Mouse (Mus musculus) spleen, adult 2 months (tissue): Measurements from ENCODE around the gene Sf3b3. TPM values are rescaled to one million over a fixed set of nuclear protein-coding genes. Genes with fewer than 3 reads are reported as not detected.

ENCODE experiments used
- DNase-seq, 2 experiments: peaks; one replicate each; pipeline versions ENCODE4 v3.0.0 to v3.0.0-alpha.2; 2012 to 2021; ENCODE audit warnings: low spot score in 2 of 2, low read depth in 1 of 2
- H3K27ac ChIP-seq: fragments of 200-500 bp; 2 replicates; pipeline ENCODE4 v1.5.1; 2012; ENCODE audit warnings: low read length, inconsistent platforms; ENCODE audit not compliant: insufficient read depth
- H3K27me3 ChIP-seq: fragments of 200-500 bp; 2 replicates; pipeline ENCODE4 v1.6.1; 2012; ENCODE audit warnings: mild to moderate bottlenecking, moderate library complexity, low read length, inconsistent platforms; ENCODE audit not compliant: control insufficient read depth, insufficient read depth
- H3K36me3 ChIP-seq: fragments of 200-500 bp; 2 replicates; pipeline ENCODE4 v1.6.1; 2012; ENCODE audit warnings: mild to moderate bottlenecking, low read length, inconsistent platforms; ENCODE audit not compliant: control insufficient read depth, insufficient read depth
- H3K4me1 ChIP-seq: fragments of 200-500 bp; 2 replicates; pipeline ENCODE4 v1.6.1; 2011; ENCODE audit warnings: inconsistent platforms; ENCODE audit not compliant: control insufficient read depth, insufficient read depth, insufficient read length
- H3K4me3 ChIP-seq: fragments of 200-500 bp; 2 replicates; pipeline ENCODE4 v1.5.1; 2011; ENCODE audit warnings: mild to moderate bottlenecking, inconsistent platforms; ENCODE audit not compliant: insufficient read depth, insufficient read length; ENCODE audit errors: extremely low read depth
- CTCF ChIP-seq: fragments of 200-500 bp; IDR thresholded peaks from 2 replicates; pipeline ENCODE4 v1.5.1; 2011; ENCODE audit warnings: mild to moderate bottlenecking, inconsistent platforms; ENCODE audit not compliant: insufficient read depth, insufficient read length, insufficient replicate concordance; ENCODE audit errors: extremely low read depth
- POLR2A ChIP-seq: fragments of 200-500 bp; IDR thresholded peaks from 2 replicates; pipeline ENCODE4 v1.6.1; 2011; ENCODE audit warnings: low read depth, low read length, inconsistent platforms
- WGBS: fragments of 180-500 bp; shearing (Covaris S2); methylation state at CpG from one replicate; pipeline ENCODE4 v1.1.7; 2018; 5-methylcytosine and 5-hydroxymethylcytosine counted together
- polyA plus RNA-seq: library from polyadenylated mRNA; depleted of rRNA; stranded (reverse); fragments of >200 nt; gene quantifications from 2 replicates; pipeline ENCODE4 v1.2.3, GENCODE M21; 2012

Gene Sf3b3
- polyA plus RNA-seq, 1 experiment: 30.5 TPM

DNA sequence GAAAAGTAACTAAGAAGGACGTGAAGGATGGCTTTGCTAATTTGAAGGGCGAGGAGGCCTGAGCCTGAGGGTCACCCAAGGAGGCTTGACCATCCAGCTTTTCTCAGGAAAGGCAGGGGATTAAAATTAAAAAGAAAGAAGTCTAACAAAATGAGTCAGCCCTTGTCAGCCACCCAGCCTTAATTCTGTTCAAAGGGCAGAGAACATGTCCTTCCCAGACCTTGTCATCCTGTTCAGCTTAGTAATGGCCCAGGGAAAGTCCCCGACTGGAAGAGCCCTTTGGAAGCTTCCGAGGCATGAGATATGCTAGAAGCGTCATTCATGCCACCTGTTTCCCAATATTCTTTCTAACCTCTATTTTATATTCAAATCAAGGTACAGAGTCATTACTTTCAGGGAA, 43.6 kb downstream of the Sf3b3 start:
- DNase-seq: no peak
- no peaks in the 10 kb centered on the region for H3K27me3 ChIP-seq
- no peaks in the 10 kb centered on the region for H3K4me1 ChIP-seq
- H3K27ac ChIP-seq: no peak overlapping the region
- no peak overlapping the region for H3K4me3 ChIP-seq
- H3K36me3 ChIP-seq: no peaks in the 10 kb centered on the region
- WGBS: 79% methylated on average over 5 of the region's 5 CpGs
- TF ChIP-seq CTCF (no peak), POLR2A (no peak)

DNA sequence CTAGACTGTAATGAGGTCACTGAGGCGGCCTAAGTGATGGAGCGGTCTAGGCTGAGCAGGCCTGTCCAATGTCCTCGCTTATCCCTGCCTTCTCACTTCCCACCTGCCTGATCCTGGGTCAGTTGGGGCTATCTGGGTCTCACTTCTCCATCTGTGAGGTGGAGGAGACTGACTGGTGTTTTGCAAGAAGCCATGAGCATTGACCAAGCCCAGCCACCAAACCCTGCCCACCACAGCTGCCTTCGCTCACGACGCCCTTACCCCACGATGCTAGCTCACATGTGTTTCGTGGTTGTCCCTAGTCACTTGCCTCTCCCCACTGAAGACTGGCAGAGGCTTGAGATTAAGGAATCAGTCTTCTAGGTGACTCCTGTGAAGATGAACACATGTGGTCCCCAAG, 49.5 kb downstream of the Sf3b3 start:
- H3K27ac ChIP-seq: no peak overlapping the region
- DNase-seq: no peak
- no peaks in the 10 kb centered on the region for H3K27me3 ChIP-seq
- H3K4me3 ChIP-seq: no peak overlapping the region
- no peaks in the 10 kb centered on the region for H3K36me3 ChIP-seq
- no peaks in the 10 kb centered on the region for H3K4me1 ChIP-seq
- WGBS: 90% methylated on average over 8 of the region's 8 CpGs
- no peak for TF ChIP-seq CTCF
- TF ChIP-seq POLR2A: no peak

DNA sequence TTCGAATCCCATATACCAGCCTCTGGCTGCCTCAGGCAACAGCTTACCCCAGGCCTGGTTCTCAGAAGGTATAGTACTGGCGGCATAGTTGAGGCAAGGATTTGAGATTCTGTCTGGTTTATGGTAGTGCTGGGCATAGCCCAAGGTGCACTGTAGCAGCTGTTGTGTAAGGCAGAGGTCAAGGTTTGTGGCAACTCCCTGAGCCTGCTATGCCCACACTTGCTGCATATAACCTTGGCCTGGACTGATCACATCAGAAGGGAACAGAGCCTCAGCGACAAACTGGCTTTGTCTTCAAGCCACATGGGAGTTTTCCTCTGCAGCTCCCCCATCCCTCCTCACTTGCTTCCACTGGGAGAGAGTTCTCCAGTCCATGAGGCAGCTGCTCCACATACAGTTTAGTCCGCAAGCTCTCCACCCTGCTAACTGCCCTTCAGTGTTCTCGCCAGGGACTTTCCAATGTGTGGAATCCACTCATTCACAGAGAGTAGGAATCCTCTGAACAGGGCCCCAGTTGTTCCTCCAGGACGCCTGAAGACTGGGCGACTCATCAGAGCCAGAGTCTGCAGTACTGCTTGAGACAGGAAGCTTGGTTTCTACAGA, 52.1 kb downstream of the Sf3b3 start:
- Histone ChIP-seq H3K27ac (no peak overlapping the region), H3K27me3 (no peaks in the 10 kb centered on the region), H3K4me1 (no peaks in the 10 kb centered on the region), H3K36me3 (no peaks in the 10 kb centered on the region), H3K4me3 (no peak overlapping the region)
- DNase-seq: no peak
- TF ChIP-seq CTCF: no peak
- no peak for TF ChIP-seq POLR2A
- 85% methylated on average over 7 of the region's 7 CpGs for WGBS

DNA sequence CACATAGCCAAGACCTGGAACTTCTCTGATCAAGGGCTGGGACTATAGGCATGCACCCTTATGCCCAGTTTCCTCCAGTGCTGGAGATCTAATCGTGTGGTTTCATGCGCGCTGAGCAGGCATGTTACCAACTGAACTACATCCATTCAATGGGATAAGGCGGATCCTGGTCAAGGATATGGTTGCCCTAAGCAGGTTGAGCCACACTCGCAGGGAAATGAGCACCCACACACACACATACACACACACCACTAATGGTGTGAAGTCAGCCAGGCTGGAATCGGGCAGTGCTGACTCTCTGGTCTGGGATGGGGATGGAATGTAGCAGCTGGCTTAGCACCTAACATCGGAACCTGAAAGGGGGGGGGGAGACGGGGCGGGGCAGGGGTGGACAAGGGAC, 52.7 kb downstream of the Sf3b3 start:
- WGBS: 92% methylated on average over 9 of the region's 9 CpGs
- Histone ChIP-seq H3K36me3 (no peaks in the 10 kb centered on the region), H3K4me1 (no peaks in the 10 kb centered on the region), H3K27me3 (no peaks in the 10 kb centered on the region), H3K27ac (no peak overlapping the region), H3K4me3 (no peak overlapping the region)
- DNase-seq: no peak
- TF ChIP-seq CTCF (no peak), POLR2A (no peak)

DNA sequence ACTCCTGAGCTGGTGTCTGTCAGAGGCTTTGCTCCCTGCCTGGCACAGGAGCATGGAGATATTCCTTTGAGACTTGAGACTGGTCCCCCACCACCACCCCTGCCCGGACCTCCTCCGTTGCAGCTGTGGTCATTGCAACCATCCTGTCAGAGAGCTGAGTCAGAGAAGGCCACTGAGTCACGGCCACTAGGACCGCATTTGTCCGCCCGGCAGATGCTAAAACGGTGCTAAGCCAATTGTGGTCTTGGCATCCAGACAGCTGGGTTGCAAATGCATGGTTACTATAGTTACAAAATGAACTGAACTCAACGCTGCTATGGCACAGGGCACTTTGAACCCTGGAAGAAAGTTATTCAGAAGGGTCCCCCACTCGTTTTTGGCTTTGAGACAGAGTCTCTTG, 53.1 kb downstream of the Sf3b3 start:
- Histone ChIP-seq H3K36me3 (no peaks in the 10 kb centered on the region), H3K4me3 (no peak overlapping the region), H3K27me3 (no peaks in the 10 kb centered on the region), H3K27ac (no peak overlapping the region), H3K4me1 (no peaks in the 10 kb centered on the region)
- no peak for DNase-seq
- TF ChIP-seq CTCF (no peak), POLR2A (no peak)
- 71% methylated on average over 9 of the region's 9 CpGs for WGBS

DNA sequence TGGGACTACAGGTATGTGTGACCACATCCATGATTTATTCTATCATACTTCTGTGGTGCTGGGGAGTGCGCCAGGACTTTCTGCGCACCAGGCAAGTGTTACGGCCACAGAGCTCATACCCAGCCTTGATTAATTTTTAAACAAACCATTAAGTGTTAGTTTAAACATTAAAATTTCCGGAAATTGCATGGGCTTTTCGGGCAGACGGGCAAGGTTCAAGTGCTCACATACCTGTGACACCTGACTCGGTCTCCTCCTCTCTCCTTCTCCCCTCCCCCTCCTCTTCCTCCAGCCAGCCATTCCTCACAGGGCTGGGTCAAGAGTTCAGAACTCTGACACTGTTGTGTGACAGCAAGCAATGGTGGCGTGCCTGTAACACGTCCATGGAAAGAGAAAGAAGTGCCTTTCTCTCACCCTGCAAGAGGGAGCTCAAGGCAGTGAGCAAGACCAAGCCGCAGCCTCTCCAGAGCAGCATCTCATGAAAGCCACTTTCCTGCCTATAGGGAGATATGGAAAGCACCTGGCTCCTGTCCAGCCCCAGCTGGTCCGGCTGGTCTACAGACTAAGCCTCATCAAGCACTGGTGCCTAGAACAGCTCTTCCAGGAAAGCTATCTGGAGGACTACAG, 53.9 kb downstream of the Sf3b3 start:
- no peak for TF ChIP-seq CTCF
- TF ChIP-seq POLR2A: no peak
- Histone ChIP-seq H3K27me3 (no peaks in the 10 kb centered on the region), H3K4me3 (no peak overlapping the region), H3K4me1 (no peaks in the 10 kb centered on the region), H3K36me3 (no peaks in the 10 kb centered on the region), H3K27ac (no peak overlapping the region)
- 75% methylated on average over 11 of the region's 11 CpGs for WGBS
- no peak for DNase-seq

DNA sequence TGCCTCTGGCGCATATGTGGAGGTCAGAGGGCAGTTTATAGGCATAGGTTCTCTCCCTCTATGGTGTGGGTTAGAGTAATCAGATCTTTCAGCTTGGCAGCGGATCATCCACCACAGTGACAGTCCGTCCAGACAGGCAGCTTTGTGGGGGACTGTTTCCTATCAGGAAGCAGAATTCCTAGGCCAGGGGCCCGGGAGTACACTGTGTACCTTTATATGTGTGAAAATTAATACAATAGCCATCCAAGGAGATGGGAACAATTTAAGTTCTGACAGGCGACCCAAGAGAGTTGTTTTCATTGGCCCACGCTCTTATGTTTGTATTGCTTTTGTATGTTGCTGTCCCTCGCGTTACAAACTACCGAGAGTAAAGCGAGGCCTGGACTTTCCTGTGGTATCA, 55.4 kb downstream of the Sf3b3 start:
- no peak for DNase-seq
- Histone ChIP-seq H3K4me3 (no peak overlapping the region), H3K27ac (no peak overlapping the region), H3K27me3 (no peaks in the 10 kb centered on the region), H3K36me3 (no peaks in the 10 kb centered on the region), H3K4me1 (no peaks in the 10 kb centered on the region)
- WGBS: 75% methylated on average over 10 of the region's 10 CpGs
- TF ChIP-seq POLR2A (no peak), CTCF (no peak)
